Mouse (Mus musculus): Measurements from ENCODE around the gene Bcl2l1. TPM values are rescaled to one million over a fixed set of nuclear protein-coding genes. Genes with fewer than 3 reads are reported as not detected.

The Bcl2l1 gene
- total RNA-seq, 4 experiments from 2014 or later = 125 to 143 (median 135) TPM

DNA sequence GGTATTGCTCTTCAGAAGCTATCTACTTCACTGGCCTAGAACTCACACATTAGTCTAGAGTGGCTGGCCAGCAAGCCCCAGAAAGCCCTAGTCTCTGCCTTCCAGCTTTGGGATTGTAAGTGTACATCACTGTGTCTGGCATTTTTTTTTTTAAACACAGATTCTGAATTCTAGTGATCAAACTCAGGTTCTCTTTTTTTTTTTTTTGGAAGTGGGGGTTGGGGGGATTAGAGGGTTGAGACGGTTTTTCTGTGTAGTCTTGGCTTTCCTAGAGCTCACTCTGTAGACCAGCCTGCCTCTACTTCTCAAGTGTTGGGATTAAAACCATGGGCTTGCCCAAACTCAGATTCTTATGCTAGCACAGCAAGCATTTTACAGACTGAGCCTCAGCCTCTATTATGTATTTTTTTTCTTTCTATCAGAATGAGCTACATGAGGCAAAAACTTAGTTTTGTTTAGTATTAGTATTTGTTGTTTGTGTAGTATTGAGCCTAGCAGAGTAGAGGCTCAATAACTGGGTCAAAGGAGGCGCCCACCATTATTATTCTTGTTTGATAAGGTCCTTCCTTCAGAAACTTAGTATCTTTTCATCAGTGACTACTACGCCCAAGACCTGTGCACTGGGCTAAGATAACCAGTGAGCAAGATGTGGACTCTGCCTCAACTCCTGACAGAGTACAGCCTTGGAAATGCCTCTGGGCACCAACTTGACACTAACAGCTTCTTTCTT lies 6.9 kb downstream of the Bcl2l1 start:
- no peak for DNase-seq (ENCODE audit: low spot score in 2 of 2)

DNA sequence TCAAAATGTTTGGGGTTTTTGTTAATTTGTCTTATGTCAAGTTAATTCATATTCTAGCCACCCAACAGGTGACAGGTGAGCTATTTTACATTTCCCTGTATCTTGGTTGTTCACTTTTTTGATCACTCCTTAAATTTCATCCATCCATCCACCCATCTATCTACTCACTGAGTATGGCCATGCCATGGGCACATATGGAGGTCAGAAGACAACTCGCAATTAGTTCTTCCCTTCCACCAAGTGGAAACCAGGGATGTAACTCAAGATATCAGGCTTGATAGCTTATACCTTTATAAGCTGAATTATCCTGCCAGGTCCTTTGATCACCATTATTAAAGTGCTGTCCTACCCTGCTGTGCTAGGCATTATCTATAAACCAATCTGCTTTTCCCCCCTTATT lies 7.8 kb downstream of the Bcl2l1 start:
- no peak for DNase-seq (ENCODE audit: low spot score in 2 of 2)

DNA sequence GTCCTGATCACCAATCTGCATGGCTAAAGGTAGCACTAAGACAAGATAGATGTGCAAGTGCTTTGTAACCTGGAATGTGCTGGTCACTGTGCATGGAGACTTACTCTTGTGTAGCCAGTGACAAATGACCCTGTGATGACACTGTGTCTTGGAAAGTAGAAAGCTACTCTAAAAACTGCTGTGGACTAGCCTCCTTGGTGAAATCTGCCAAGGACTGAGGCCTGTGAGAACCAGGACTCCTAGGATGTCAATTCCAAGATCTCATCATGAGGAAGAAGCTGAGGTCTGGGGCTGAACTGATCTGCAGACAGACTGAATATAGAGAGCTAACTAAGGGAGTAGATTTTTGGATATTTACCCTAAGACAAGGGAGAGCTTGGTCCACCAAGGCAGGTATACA lies 10.0 kb downstream of the Bcl2l1 start:
- DNase-seq (ENCODE audit: low spot score in 2 of 2) = no peak

DNA sequence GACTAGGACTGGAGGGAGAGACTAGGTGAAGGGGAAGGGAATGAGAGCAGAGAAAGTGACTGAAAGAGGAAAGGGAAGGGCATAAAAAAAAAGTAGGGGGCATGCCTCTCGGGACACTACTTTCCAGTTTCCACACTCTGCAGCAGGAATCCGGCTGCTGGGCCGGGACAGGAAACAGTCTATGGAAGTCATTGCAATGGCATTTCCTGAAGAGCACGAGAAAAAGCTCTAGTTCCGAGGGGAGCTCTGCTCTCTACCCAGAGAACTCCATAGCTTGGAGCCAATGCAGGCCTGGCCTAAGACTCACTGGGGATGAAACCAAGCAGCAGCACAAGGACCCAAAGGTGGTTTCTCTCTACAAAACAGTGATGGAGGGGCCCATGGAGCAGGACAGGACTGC lies 10.5 kb downstream of the Bcl2l1 start:
- no peak for DNase-seq (ENCODE audit: low spot score in 2 of 2)

DNA sequence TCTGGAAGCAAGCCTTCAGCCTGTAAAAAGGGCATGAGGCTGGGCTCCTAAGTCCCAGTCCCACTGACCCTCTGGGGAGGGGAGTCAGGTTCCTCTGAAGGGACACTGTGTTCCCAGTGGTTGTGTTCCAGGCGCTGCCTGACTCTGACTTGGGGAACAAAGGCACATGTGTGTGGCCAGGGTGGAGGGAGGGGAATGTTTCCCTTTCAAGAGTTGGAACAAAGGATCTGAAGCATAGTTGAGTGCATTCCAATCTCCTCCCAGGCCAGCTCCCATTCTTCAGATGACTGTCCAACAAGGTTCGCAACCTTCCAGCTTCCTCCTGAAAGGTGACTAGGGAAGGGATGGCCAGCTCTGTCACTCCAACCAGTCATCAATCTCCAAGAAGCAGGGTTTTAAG lies 11.2 kb downstream of the Bcl2l1 start:
- DNase-seq (ENCODE audit: low spot score in 2 of 2) = peak in 1 of 2 experiments; percentile 75

GRCm38 (mm10) chr2:152819926-152820325 lies 11.6 kb downstream of the Bcl2l1 start:
- peak in 1 of 2 experiments; percentile 42 for DNase-seq (ENCODE audit: low spot score in 2 of 2)

- DNase-seq (ENCODE audit: low spot score in 2 of 2) = no peak
These were observed 12.4 kb downstream of the Bcl2l1 start for GRCm38 (mm10) chr2:152819097-152819624.

DNA sequence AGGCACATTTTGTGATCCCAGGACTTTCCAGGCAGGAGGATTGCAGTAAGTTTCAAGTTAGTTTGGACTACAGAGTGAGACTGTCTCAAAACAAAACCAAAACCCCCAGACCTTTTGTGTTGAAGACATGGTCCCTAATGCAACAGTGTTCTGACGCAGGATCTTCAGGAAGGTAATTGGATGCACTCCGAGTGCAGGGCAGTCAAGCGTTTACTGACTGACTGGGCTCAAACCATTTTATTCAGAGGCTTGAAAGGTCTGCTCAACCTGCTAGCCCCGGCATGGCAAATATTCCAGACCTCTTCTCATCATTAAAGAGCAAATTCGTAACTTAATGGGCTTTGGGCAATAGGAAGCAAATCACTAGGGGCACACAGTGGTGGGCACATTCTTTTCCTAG lies 12.8 kb downstream of the Bcl2l1 start:
- DNase-seq (ENCODE audit: low spot score in 2 of 2) = no peak

DNA sequence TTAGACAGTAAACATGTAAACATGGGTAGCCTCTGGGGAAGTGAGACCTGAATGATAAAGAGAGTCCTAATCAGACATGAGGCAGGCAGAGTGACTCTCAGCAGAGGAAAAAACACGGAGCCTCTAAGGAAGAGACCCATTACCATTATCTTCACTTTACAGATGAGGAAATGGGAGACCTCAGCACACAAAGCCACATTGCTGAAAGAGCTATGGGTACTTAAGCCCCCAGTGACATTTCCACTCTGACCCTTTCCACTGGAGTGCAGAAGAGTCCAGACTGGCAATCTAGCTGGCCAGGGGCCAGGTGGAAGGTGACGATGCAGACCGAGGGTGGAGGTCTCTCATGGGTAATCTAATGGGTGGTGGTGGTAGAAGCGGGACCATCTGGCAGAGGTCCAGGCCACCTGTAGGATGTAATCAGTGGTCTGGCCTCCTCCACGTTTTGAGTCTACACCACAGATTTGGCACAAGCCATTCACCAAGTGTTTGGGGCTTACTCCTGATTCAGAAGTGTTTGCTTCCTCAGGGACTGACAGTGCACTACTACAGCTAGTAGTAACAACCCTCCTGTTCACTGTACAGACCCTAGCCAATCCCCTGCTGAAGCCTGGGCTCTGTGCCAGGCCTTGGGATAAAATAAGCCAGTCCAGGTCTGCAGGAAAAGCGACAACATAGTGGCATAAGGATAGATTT lies 13.8 kb downstream of the Bcl2l1 start:
- DNase-seq (ENCODE audit: low spot score in 2 of 2) = no peak

DNA sequence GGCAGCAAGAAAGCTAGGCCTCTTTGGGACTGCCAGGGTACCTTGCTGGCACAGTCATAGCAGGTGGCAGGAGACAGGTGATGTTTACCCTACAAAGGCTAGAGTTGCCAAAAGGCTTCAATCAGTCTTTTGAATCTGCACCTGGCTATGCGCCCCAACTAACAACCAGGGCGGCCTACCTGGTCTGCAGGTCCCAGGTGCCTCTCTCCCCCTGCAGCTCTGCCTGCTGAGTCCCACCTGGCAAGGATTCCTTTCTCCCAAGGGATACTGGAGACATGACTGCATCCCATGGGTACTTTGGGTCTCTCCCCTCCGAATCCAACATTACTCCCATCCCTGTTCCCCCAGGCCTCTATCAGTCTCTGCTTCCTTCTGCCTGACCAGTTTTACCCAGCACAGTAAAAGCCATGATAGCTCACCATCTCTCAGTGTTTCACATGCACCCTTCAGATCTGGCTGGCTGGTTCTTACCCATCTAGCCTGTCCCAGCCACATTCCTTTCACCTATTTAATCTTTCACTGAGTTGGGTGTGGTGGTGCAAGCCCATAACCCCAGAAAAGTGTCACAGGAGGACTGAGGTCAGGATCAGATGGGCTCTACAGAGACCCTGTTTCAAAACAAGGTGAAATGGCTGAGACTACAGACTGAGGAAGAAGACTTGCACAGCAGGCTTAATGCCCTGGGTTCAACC lies 14.7 kb downstream of the Bcl2l1 start:
- DNase-seq (ENCODE audit: low spot score in 2 of 2) = no peak

- DNase-seq (ENCODE audit: low spot score in 2 of 2) = no peak
These were observed 15.5 kb downstream of the Bcl2l1 start for GRCm38 (mm10) chr2:152815879-152816656.

GRCm38 (mm10) chr2:152814213-152814874 lies 17.2 kb downstream of the Bcl2l1 start:
- no peak for DNase-seq (ENCODE audit: low spot score in 2 of 2)

GRCm38 (mm10) chr2:152813232-152813631 lies 18.3 kb downstream of the Bcl2l1 start:
- no peak for DNase-seq (ENCODE audit: low spot score in 2 of 2)

DNA sequence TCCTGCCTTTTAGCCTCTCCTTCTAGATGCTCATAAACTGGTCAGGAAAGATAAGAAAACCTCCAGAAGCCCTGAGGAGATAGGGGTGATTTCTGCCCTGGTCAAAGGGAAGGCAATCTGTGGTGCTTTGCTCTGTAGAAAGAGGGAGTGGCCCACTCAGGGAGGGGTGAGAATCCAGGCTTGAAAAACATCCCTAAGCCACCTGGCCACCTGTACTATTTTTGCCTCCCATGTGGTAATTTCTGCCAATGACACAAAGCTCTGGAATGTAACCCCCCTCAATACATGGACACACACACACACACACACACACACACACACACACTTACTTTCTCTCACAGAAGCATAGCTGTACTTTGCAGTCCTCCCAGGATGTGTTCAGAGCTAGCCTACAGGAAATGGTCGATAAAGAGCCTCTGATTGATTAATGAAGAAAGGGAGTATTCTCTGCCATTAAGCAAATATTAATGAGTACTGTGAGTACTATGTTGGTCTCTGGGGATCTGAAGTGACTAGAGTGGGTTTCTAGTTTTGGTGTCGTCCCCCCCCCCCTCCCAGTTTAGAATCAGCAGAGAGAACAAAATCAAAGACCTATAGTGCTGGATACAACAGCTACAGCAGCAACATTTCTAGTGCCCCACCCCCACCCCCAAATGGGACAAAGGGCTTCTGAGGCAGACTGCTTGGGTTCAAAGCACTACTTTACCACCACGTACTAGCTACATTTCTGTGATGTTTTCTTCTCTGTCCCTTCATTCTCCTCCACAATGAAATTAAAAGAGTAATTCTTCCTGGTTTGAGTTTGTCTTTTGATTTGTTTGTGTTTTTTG lies 20.0 kb downstream of the Bcl2l1 start:
- DNase-seq (ENCODE audit: low spot score in 2 of 2) = no peak

- DNase-seq (ENCODE audit: low spot score in 2 of 2) = no peak
These were observed 21.2 kb downstream of the Bcl2l1 start for GRCm38 (mm10) chr2:152810158-152810941.

GRCm38 (mm10) chr2:152808178-152808577 lies 23.4 kb downstream of the Bcl2l1 start:
- DNase-seq (ENCODE audit: low spot score in 2 of 2) = no peak

GRCm38 (mm10) chr2:152806037-152806436 lies 25.5 kb downstream of the Bcl2l1 start:
- no peak for DNase-seq (ENCODE audit: low spot score in 2 of 2)

DNA sequence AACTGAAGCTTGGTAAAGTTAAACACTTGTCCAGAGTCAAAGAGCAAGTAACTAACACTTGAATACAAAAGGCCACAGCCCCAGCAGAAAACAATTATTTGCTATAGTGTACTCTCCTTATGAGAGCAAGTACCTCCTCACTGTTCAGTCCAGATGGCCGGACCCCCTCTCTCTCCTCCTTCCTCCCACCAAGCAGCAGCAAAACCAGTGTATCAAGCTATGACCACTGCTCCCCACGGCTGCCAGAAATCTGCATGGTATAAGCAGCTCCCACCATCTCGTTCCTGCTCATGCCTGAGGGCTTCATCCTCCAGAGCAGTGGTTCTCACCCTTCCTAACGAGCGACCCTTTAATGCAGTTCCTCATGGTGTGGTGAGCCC lies 26.4 kb downstream of the Bcl2l1 start:
- DNase-seq (ENCODE audit: low spot score in 2 of 2) = no peak

All from left cerebral cortex, adult 8-10 months (tissue).